Mouse (Mus musculus) kidney, embryonic 15.5 days (tissue): ENCODE results near the gene Calm3. TPM values are rescaled to one million over a fixed set of nuclear protein-coding genes. Genes with fewer than 3 reads are reported as not detected.

Experiments
- ATAC-seq: fragments of 200-750 bp; cut with Nextera tagmentation; replicated peaks from 2 replicates; pipeline ENCODE4 v1.8.0; 2017; ENCODE audit warnings: moderate TSS enrichment; ENCODE audit not compliant: low FRiP score
- H3K27ac ChIP-seq: fragments of 300-500 bp; sonication (generic); 2 replicates; pipeline ENCODE4 v1.5.1; 2015; ENCODE audit warnings: mild to moderate bottlenecking, inconsistent platforms
- H3K27me3 ChIP-seq: fragments of 300-500 bp; sonication (generic); 2 replicates; pipeline ENCODE4 v1.6.1; 2015; ENCODE audit warnings: inconsistent platforms
- H3K36me3 ChIP-seq: fragments of 300-500 bp; sonication (generic); 2 replicates; pipeline ENCODE4 v1.6.1; 2015; ENCODE audit warnings: inconsistent platforms
- H3K4me1 ChIP-seq: fragments of 300-500 bp; sonication (generic); 2 replicates; pipeline ENCODE4 v1.6.1; 2015; ENCODE audit warnings: inconsistent platforms
- H3K4me2 ChIP-seq: fragments of 300-500 bp; sonication (generic); 2 replicates; pipeline ENCODE4 v1.6.1; 2015; ENCODE audit warnings: moderate library complexity, mild to moderate bottlenecking, inconsistent platforms
- H3K4me3 ChIP-seq: fragments of 300-500 bp; sonication (generic); replicated peaks from 2 replicates; pipeline ENCODE4 v1.5.1; 2015; ENCODE audit warnings: mild to moderate bottlenecking, inconsistent platforms
- H3K9ac ChIP-seq: fragments of 300-500 bp; sonication (generic); 2 replicates; pipeline ENCODE4 v1.6.1; 2015; ENCODE audit warnings: mild to moderate bottlenecking, inconsistent platforms
- H3K9me3 ChIP-seq: fragments of 300-500 bp; sonication (generic); replicated peaks from 2 replicates; pipeline ENCODE4 v1.6.1; 2016; ENCODE audit warnings: inconsistent platforms
- WGBS: fragments of 180-500 bp; shearing (Covaris S2); methylation state at CpG from one replicate; pipeline ENCODE4 v1.1.7; 2015; ENCODE audit warnings: mixed read lengths; 5-methylcytosine and 5-hydroxymethylcytosine counted together
- polyA plus RNA-seq: library from polyadenylated mRNA; unstranded; fragments of >200 nt; fragmentation: Nextera tagmentation; extraction: Ambion mirVana; gene quantifications from 2 replicates; pipeline ENCODE4 v1.2.1, GENCODE M21; 2015

Gene Calm3
- polyA plus RNA-seq, 1 experiment from 2014 or later, result 124 TPM

- WGBS, result 8% methylated on average over 11 of the region's 11 CpGs
- peak overlapping the region; percentile 96 for H3K4me2 ChIP-seq
- no peak for ATAC-seq
- peaks cover 13% of the 10 kb centered on the region; the same call in 1 of the 2 replicates for H3K36me3 ChIP-seq
- peak overlapping the region; percentile 81 for H3K9ac ChIP-seq
- H3K27ac ChIP-seq, result peak overlapping the region; percentile 81
- peaks cover 45% of the 10 kb centered on the region for H3K4me1 ChIP-seq
- H3K4me3 ChIP-seq, result peak overlapping the region; percentile 81
- no peaks in the 10 kb centered on the region for H3K9me3 ChIP-seq
- H3K27me3 ChIP-seq, result no peaks in the 10 kb centered on the region
Observed at GRCm38 (mm10) chr7:16876006-16876405, 47.9 kb downstream of the Calm3 start.

- Histone ChIP-seq H3K9me3 (no peaks in the 10 kb centered on the region), H3K27me3 (no peaks in the 10 kb centered on the region), H3K27ac (peak overlapping the region; percentile 81), H3K4me2 (peak overlapping the region; percentile 96), H3K4me1 (peaks cover 40% of the 10 kb centered on the region), H3K4me3 (peak overlapping the region; percentile 81), H3K9ac (peak overlapping the region; percentile 81), H3K36me3 (peaks cover 17% of the 10 kb centered on the region; the same call in 1 of the 2 replicates)
- ATAC-seq, result peak; percentile 35; the same call in 1 of the 2 replicates
- WGBS, result 2% methylated on average over 32 of the region's 42 CpGs
Observed at GRCm38 (mm10) chr7:16875326-16875725, 48.6 kb downstream of the Calm3 start.

GRCm38 (mm10) chr7:16875310-16875325 lies 48.8 kb downstream of the Calm3 start, which contains the start of gene Dact3:
Dact3 (plus strand) TSS chr7:16875317.
- peaks cover 17% of the 10 kb centered on the region; the same call in 1 of the 2 replicates for H3K36me3 ChIP-seq
- no peak for ATAC-seq
- H3K9me3 ChIP-seq, result no peaks in the 10 kb centered on the region
- peak within 1 kb of the TSS; percentile 81 for H3K4me3 ChIP-seq
- peaks cover 38% of the 10 kb centered on the region for H3K4me1 ChIP-seq
- H3K4me2 ChIP-seq, result peak within 1 kb of the TSS; percentile 96
- WGBS, result 0% methylated on average over 1 of the region's 1 CpGs
- H3K27me3 ChIP-seq, result no peaks in the 10 kb centered on the region
- peak within 1 kb of the TSS; percentile 95 for H3K27ac ChIP-seq
- peak within 1 kb of the TSS; percentile 81 for H3K9ac ChIP-seq

GRCm38 (mm10) chr7:16874756-16875309 lies 49.1 kb downstream of the Calm3 start:
- Histone ChIP-seq H3K4me3 (peak overlapping the region; percentile 81), H3K4me1 (peaks cover 37% of the 10 kb centered on the region), H3K27ac (peak overlapping the region; percentile 95), H3K36me3 (peaks cover 19% of the 10 kb centered on the region; the same call in 1 of the 2 replicates), H3K9ac (peak overlapping the region; percentile 81), H3K4me2 (peak overlapping the region; percentile 96), H3K27me3 (no peaks in the 10 kb centered on the region), H3K9me3 (no peaks in the 10 kb centered on the region)
- peak; percentile 97 for ATAC-seq
- under 1% methylated on average over 33 of the region's 33 CpGs for whole genome bisulfite sequencing

- WGBS, result 4% methylated on average over 17 of the region's 17 CpGs
- peak overlapping the region; percentile 95 for H3K27ac ChIP-seq
- H3K4me2 ChIP-seq, result peak overlapping the region; percentile 96
- H3K27me3 ChIP-seq, result no peaks in the 10 kb centered on the region
- H3K4me3 ChIP-seq, result peak overlapping the region; percentile 81
- peak overlapping the region; percentile 38 for H3K9ac ChIP-seq
- H3K4me1 ChIP-seq, result peaks cover 37% of the 10 kb centered on the region
- H3K9me3 ChIP-seq, result no peaks in the 10 kb centered on the region
- ATAC-seq, result no peak
- peaks cover 24% of the 10 kb centered on the region; the same call in 1 of the 2 replicates for H3K36me3 ChIP-seq
Observed at GRCm38 (mm10) chr7:16874190-16874589, 49.7 kb downstream of the Calm3 start.

- ATAC-seq, result no peak
- peaks cover 30% of the 10 kb centered on the region for H3K4me1 ChIP-seq
- no peak overlapping the region for H3K4me2 ChIP-seq
- H3K9me3 ChIP-seq, result no peaks in the 10 kb centered on the region
- H3K27ac ChIP-seq, result no peak overlapping the region
- 88% methylated on average over 4 of the region's 4 CpGs for WGBS
- no peak overlapping the region for H3K9ac ChIP-seq
- H3K4me3 ChIP-seq, result no peak overlapping the region
- no peaks in the 10 kb centered on the region for H3K27me3 ChIP-seq
- H3K36me3 ChIP-seq, result peaks cover 28% of the 10 kb centered on the region; the same call in 1 of the 2 replicates
Observed at GRCm38 (mm10) chr7:16873392-16873791, 50.5 kb downstream of the Calm3 start.

GRCm38 (mm10) chr7:16872478-16872877 lies 51.4 kb downstream of the Calm3 start:
- H3K4me1 ChIP-seq, result peaks cover 30% of the 10 kb centered on the region
- H3K9ac ChIP-seq, result no peak overlapping the region
- no peak overlapping the region for H3K4me2 ChIP-seq
- no peak overlapping the region for H3K4me3 ChIP-seq
- WGBS, result 90% methylated on average over 9 of the region's 9 CpGs
- no peak for ATAC-seq
- H3K9me3 ChIP-seq, result no peaks in the 10 kb centered on the region
- H3K27ac ChIP-seq, result no peak overlapping the region
- peaks cover 32% of the 10 kb centered on the region; the same call in 1 of the 2 replicates for H3K36me3 ChIP-seq
- H3K27me3 ChIP-seq, result no peaks in the 10 kb centered on the region

- H3K4me3 ChIP-seq, result no peak overlapping the region
- H3K4me2 ChIP-seq, result no peak overlapping the region
- 81% methylated on average over 10 of the region's 10 CpGs for WGBS
- peaks cover 36% of the 10 kb centered on the region; the same call in 1 of the 2 replicates for H3K36me3 ChIP-seq
- no peaks in the 10 kb centered on the region for H3K9me3 ChIP-seq
- no peak overlapping the region for H3K27ac ChIP-seq
- peaks cover 22% of the 10 kb centered on the region for H3K4me1 ChIP-seq
- H3K9ac ChIP-seq, result no peak overlapping the region
- no peaks in the 10 kb centered on the region for H3K27me3 ChIP-seq
- no peak for ATAC-seq
Observed at GRCm38 (mm10) chr7:16871600-16871999, 52.3 kb downstream of the Calm3 start.

GRCm38 (mm10) chr7:16869497-16869896 lies 54.4 kb downstream of the Calm3 start:
- Histone ChIP-seq H3K9me3 (no peaks in the 10 kb centered on the region), H3K4me2 (peak overlapping the region; percentile 52), H3K36me3 (peaks cover 54% of the 10 kb centered on the region), H3K4me3 (peak overlapping the region; percentile 30), H3K9ac (no peak overlapping the region), H3K4me1 (peaks cover 10% of the 10 kb centered on the region), H3K27me3 (no peaks in the 10 kb centered on the region), H3K27ac (peak overlapping the region; percentile 30; the same call in 1 of the 2 replicates)
- ATAC-seq, result peak; percentile 93
- 20% methylated on average over 16 of the region's 16 CpGs for WGBS

GRCm38 (mm10) chr7:16867488-16867887 lies 56.4 kb downstream of the Calm3 start:
- H3K9ac ChIP-seq, result no peak overlapping the region
- no peak overlapping the region for H3K4me3 ChIP-seq
- no peaks in the 10 kb centered on the region for H3K9me3 ChIP-seq
- no peak overlapping the region for H3K27ac ChIP-seq
- peaks cover 72% of the 10 kb centered on the region for H3K36me3 ChIP-seq
- H3K4me2 ChIP-seq, result no peak overlapping the region
- WGBS, result 87% methylated on average over 3 of the region's 3 CpGs
- peaks cover 10% of the 10 kb centered on the region for H3K4me1 ChIP-seq
- no peak for ATAC-seq
- no peaks in the 10 kb centered on the region for H3K27me3 ChIP-seq

Other genes starting within 250 kb of the Calm3 start
- gene Ceacam15, start 248.4 kb downstream of the Calm3 start, polyA plus RNA-seq, result not detected in 2 replicates
- gene Ceacam9, start 202.2 kb downstream of the Calm3 start, polyA plus RNA-seq, result not detected in 2 replicates
- gene Ap2s1, start 185.7 kb downstream of the Calm3 start, polyA plus RNA-seq, result 255 and 262 TPM in 2 replicates
- gene Slc1a5, start 142.8 kb downstream of the Calm3 start, polyA plus RNA-seq, result 46.9 and 48.6 TPM in 2 replicates
- gene Strn4, start 108.2 kb downstream of the Calm3 start, polyA plus RNA-seq, result 91.5 and 99.8 TPM in 2 replicates
- 32.0 and 34.1 TPM in 2 replicates for gene Fkrp, start 107.4 kb downstream of the Calm3 start, polyA plus RNA-seq
- gene Prkd2, start 81.2 kb downstream of the Calm3 start, polyA plus RNA-seq, result 14.6 and 17.7 TPM in 2 replicates
- gene Dact3, start 48.8 kb downstream of the Calm3 start, polyA plus RNA-seq, result 2.6 TPM in 2 replicates
- gene Gng8, start 32.3 kb downstream of the Calm3 start, polyA plus RNA-seq, result 6.8 and 7.8 TPM in 2 replicates
- 1.5 and 2.1 TPM in 2 replicates for gene Ptgir, start 17.6 kb downstream of the Calm3 start, polyA plus RNA-seq
- 7.7 and 9.2 TPM in 2 replicates for gene Pnmal2, start 20.6 kb upstream of the Calm3 start, polyA plus RNA-seq
- 0.58 and 0.90 TPM in 2 replicates for gene Pnmal1, start 35.6 kb upstream of the Calm3 start, polyA plus RNA-seq
- 0.23 and 0.31 TPM in 2 replicates for gene Gm42372, start 59.0 kb upstream of the Calm3 start, polyA plus RNA-seq
- gene Ccdc8, start 68.6 kb upstream of the Calm3 start, polyA plus RNA-seq, result 35.7 and 41.2 TPM in 2 replicates
- gene Ppp5c, start 103.8 kb upstream of the Calm3 start, polyA plus RNA-seq, result 110 and 115 TPM in 2 replicates
- gene Hif3a, start 138.3 kb upstream of the Calm3 start, polyA plus RNA-seq, result 18.4 and 22.5 TPM in 2 replicates
- 0.09 and 0.13 TPM in 2 replicates for gene Psg16, start 149.9 kb upstream of the Calm3 start, polyA plus RNA-seq
- gene Ceacam3, start 226.2 kb upstream of the Calm3 start, polyA plus RNA-seq, result not detected in 2 replicates